Mouse (Mus musculus) hindbrain, postnatal 0 days (tissue): ENCODE measurements around the gene Myoc. TPM values are rescaled to one million over a fixed set of nuclear protein-coding genes. Genes with fewer than 3 reads are reported as not detected.

Experiments
- ATAC-seq: fragments of 200-750 bp; cut with Nextera tagmentation; 2 replicates; pipeline ENCODE4 v1.8.0; 2017; ENCODE audit warnings: mild to moderate bottlenecking, moderate TSS enrichment, moderate library complexity
- DNase-seq: peaks from one replicate; pipeline ENCODE4 v3.0.0-alpha.2; 2015; ENCODE audit warnings: low spot score
- H3K27ac ChIP-seq: fragments of 300-500 bp; sonication (generic); 2 replicates; pipeline ENCODE4 v1.5.1; 2014; ENCODE audit warnings: mild to moderate bottlenecking
- H3K27me3 ChIP-seq: fragments of 300-500 bp; sonication (generic); 2 replicates; pipeline ENCODE4 v1.6.1; 2014; ENCODE audit warnings: low read length, mixed read lengths; ENCODE audit not compliant: insufficient read depth
- H3K36me3 ChIP-seq: fragments of 300-500 bp; sonication (generic); 2 replicates; pipeline ENCODE4 v1.6.1; 2014; ENCODE audit warnings: low read length, mixed read lengths; ENCODE audit not compliant: insufficient read depth
- H3K4me1 ChIP-seq: fragments of 300-500 bp; sonication (generic); 2 replicates; pipeline ENCODE4 v1.6.1; 2014; ENCODE audit warnings: antibody characterized with exemption, low read length, mixed read lengths; ENCODE audit not compliant: insufficient read depth
- H3K4me2 ChIP-seq: fragments of 300-500 bp; sonication (generic); 2 replicates; pipeline ENCODE4 v1.6.1; 2014; ENCODE audit warnings: low read depth, mild to moderate bottlenecking, low read length, moderate library complexity, mixed read lengths
- H3K4me3 ChIP-seq: fragments of 300-500 bp; sonication (generic); 2 replicates; pipeline ENCODE4 v1.5.1; 2014; ENCODE audit warnings: low read length
- H3K9ac ChIP-seq: fragments of 300-500 bp; sonication (generic); replicated peaks from 2 replicates; pipeline ENCODE4 v1.6.1; 2014; ENCODE audit warnings: mild to moderate bottlenecking, low read length, moderate library complexity, mixed read lengths
- H3K9me3 ChIP-seq: fragments of 300-500 bp; sonication (generic); 2 replicates; pipeline ENCODE4 v1.6.1; 2016; ENCODE audit warnings: low read length, mixed read lengths
- CTCF ChIP-seq: IDR thresholded peaks from 2 replicates; pipeline ENCODE4 v1.5.1; 2016; ENCODE audit warnings: antibody characterized with exemption, control low read depth, low read depth
- WGBS: fragments of 180-500 bp; shearing (Covaris S2); extraction: QIAGEN DNeasy Blood & Tissue Kit; methylation state at CpG from one replicate; pipeline ENCODE4 v1.1.7; 2014; 5-methylcytosine and 5-hydroxymethylcytosine counted together
- microRNA-seq, 2 experiments: library from miRNA; unstranded; fragments of <30 nt; microRNA quantifications; one replicate each; pipeline ENCODE4; 2016
- polyA plus RNA-seq: library from polyadenylated mRNA; unstranded; fragments of >200 nt; fragmentation: Nextera tagmentation; extraction: Ambion mirVana; gene quantifications from 2 replicates; pipeline ENCODE4 v1.2.1, GENCODE M21; 2015
- total RNA-seq: library from RNA; depleted of rRNA; stranded (reverse); fragments of >200 nt; gene quantifications from 2 replicates; pipeline ENCODE4 v1.2.3, GENCODE M21; 2014; rRNA removed

Myoc gene
- total and polyA plus RNA-seq, 2 experiments from 2014 or later, result 0.53 to 0.68 TPM

GRCm38 (mm10) chr1:162658119-162658518 is 19.2 kb downstream of the Myoc start, which contains the start of gene Myocos:
Gene Myocos, minus strand, starts transcription at chr1:162658219.
- H3K36me3 ChIP-seq, result no peaks in the 10 kb centered on the region
- H3K4me1 ChIP-seq, result no peaks in the 10 kb centered on the region
- H3K4me2 ChIP-seq, result no peak within 1 kb of the TSS
- DNase-seq (no peak), ATAC-seq (no peak)
- no peaks in the 10 kb centered on the region for H3K9me3 ChIP-seq
- H3K9ac ChIP-seq, result no peak within 1 kb of the TSS
- WGBS, result 94% methylated on average over 7 of the region's 7 CpGs
- H3K4me3 ChIP-seq, result no peak within 1 kb of the TSS
- H3K27me3 ChIP-seq, result no peaks in the 10 kb centered on the region
- no peak within 1 kb of the TSS for H3K27ac ChIP-seq
- no peak for TF ChIP-seq CTCF

- no peaks in the 10 kb centered on the region for H3K36me3 ChIP-seq
- H3K4me3 ChIP-seq, result no peak overlapping the region
- H3K27me3 ChIP-seq, result no peaks in the 10 kb centered on the region
- H3K9me3 ChIP-seq, result no peaks in the 10 kb centered on the region
- ATAC-seq, result no peak
- H3K4me2 ChIP-seq, result no peak overlapping the region
- WGBS, result 87% methylated on average over 11 of the region's 11 CpGs
- no peak for TF ChIP-seq CTCF
- no peak overlapping the region for H3K9ac ChIP-seq
- H3K4me1 ChIP-seq, result no peaks in the 10 kb centered on the region
- H3K27ac ChIP-seq, result no peak overlapping the region
- DNase-seq, result no peak
Observed at GRCm38 (mm10) chr1:162660276-162660860, 21.4 kb downstream of the Myoc start.

- Histone ChIP-seq H3K4me3 (no peak overlapping the region), H3K4me1 (0 out of 2 replicates have a peak, but pooled peaks cover 4% of the 10 kb centered on the region), H3K9ac (no peak overlapping the region), H3K27me3 (no peaks in the 10 kb centered on the region), H3K27ac (no peak overlapping the region), H3K4me2 (peak overlapping the region; percentile 31), H3K9me3 (no peaks in the 10 kb centered on the region), H3K36me3 (no peaks in the 10 kb centered on the region; the same call in 1 of the 2 replicates)
- DNase-seq (peak; percentile 92), ATAC-seq (peak; percentile 98)
- WGBS, result 15% methylated on average over 10 of the region's 10 CpGs
- TF ChIP-seq CTCF, result peak; percentile 93
Observed at GRCm38 (mm10) chr1:162664826-162665475, 26.0 kb downstream of the Myoc start.

GRCm38 (mm10) chr1:162665486-162666174 is 26.7 kb downstream of the Myoc start:
- 5% methylated on average over 11 of the region's 11 CpGs for WGBS
- no peak for TF ChIP-seq CTCF
- Histone ChIP-seq H3K4me3 (peak overlapping the region; percentile 23), H3K9ac (0 out of 2 replicates have a peak overlapping the region, but pooled peaks have one; percentile 28), H3K4me1 (0 out of 2 replicates have a peak, but pooled peaks cover 4% of the 10 kb centered on the region), H3K27me3 (no peaks in the 10 kb centered on the region), H3K36me3 (no peaks in the 10 kb centered on the region; the same call in 1 of the 2 replicates), H3K27ac (no peak overlapping the region), H3K4me2 (peak overlapping the region; percentile 54), H3K9me3 (no peaks in the 10 kb centered on the region)
- ATAC-seq (peak; percentile 87), DNase-seq (peak; percentile 37)

- H3K4me3 ChIP-seq, result no peak overlapping the region
- H3K4me2 ChIP-seq, result no peak overlapping the region
- H3K4me1 ChIP-seq, result no peaks in the 10 kb centered on the region
- H3K27ac ChIP-seq, result no peak overlapping the region
- WGBS, result 76% methylated on average over 2 of the region's 2 CpGs
- H3K9me3 ChIP-seq, result no peaks in the 10 kb centered on the region
- TF ChIP-seq CTCF, result no peak
- H3K27me3 ChIP-seq, result no peaks in the 10 kb centered on the region
- no peak overlapping the region for H3K9ac ChIP-seq
- DNase-seq (no peak), ATAC-seq (no peak)
- peaks cover 52% of the 10 kb centered on the region for H3K36me3 ChIP-seq
Observed at GRCm38 (mm10) chr1:162693721-162694120, 54.8 kb downstream of the Myoc start.

GRCm38 (mm10) chr1:162697866-162698265 is 58.9 kb downstream of the Myoc start:
- Histone ChIP-seq H3K4me2 (no peak overlapping the region), H3K27me3 (no peaks in the 10 kb centered on the region), H3K9me3 (no peaks in the 10 kb centered on the region), H3K9ac (no peak overlapping the region), H3K4me3 (no peak overlapping the region), H3K36me3 (peaks cover 45% of the 10 kb centered on the region), H3K4me1 (no peaks in the 10 kb centered on the region), H3K27ac (no peak overlapping the region)
- no peak for TF ChIP-seq CTCF
- no peak for DNase-seq
- ATAC-seq, result no peak
- WGBS, result 90% methylated on average over 6 of the region's 6 CpGs

Small RNA genes lying within 50 kb of the gene (microRNA-seq; reads per million reads assigned to microRNA genes)
- 0 to 0.35 reads per million in 2 experiments for gene Gm27616

Other genes with a start within 250 kb of the Myoc start
- 64.7 and 78.2 TPM in 2 replicates for gene Dnm3, start 161.1 kb upstream of the Myoc start, total RNA-seq
- 52.3 and 56.3 TPM in 2 replicates for gene Dnm3, start 161.1 kb upstream of the Myoc start, polyA plus RNA-seq
- gene Mettl13, start 90.6 kb upstream of the Myoc start, total RNA-seq, result 7.6 and 9.7 TPM in 2 replicates
- 11.1 and 12.4 TPM in 2 replicates for gene Mettl13, start 90.6 kb upstream of the Myoc start, polyA plus RNA-seq
- gene Vamp4, start 68.6 kb upstream of the Myoc start, total RNA-seq, result 23.6 and 24.7 TPM in 2 replicates
- gene Vamp4, start 68.6 kb upstream of the Myoc start, polyA plus RNA-seq, result 77.7 and 78.2 TPM in 2 replicates
- not detected in 2 replicates for gene Myocos, start 19.1 kb downstream of the Myoc start, total RNA-seq
- not detected in 2 replicates for gene Myocos, start 19.1 kb downstream of the Myoc start, polyA plus RNA-seq
- gene Prrc2c, start 101.4 kb downstream of the Myoc start, total RNA-seq, result 58.9 and 68.6 TPM in 2 replicates
- 133 and 148 TPM in 2 replicates for gene Prrc2c, start 101.4 kb downstream of the Myoc start, polyA plus RNA-seq
- 0.52 and 0.90 TPM in 2 replicates for gene Fmo4, start 174.8 kb downstream of the Myoc start, total RNA-seq
- 0.96 and 1.1 TPM in 2 replicates for gene Fmo4, start 174.8 kb downstream of the Myoc start, polyA plus RNA-seq
- 45.3 and 48.8 TPM in 2 replicates for gene Fmo1, start 227.5 kb downstream of the Myoc start, total RNA-seq
- 33.2 and 36.8 TPM in 2 replicates for gene Fmo1, start 227.5 kb downstream of the Myoc start, polyA plus RNA-seq